Mouse (Mus musculus) cerebellum, postnatal 36 days (tissue): Measurements from ENCODE around the gene Irf2bpl.

Source experiments
- DNase-seq, 2 experiments: peaks; one replicate each; pipeline ENCODE4 v3.0.0; 2021 to 2022; ENCODE audit warnings: mixed read lengths in 2 of 2

The Irf2bpl gene

GRCm38 (mm10) chr12:86883280-86884196 is 1.1 kb downstream of the Irf2bpl start:
- peak; percentile 64 to 68 for DNase-seq

GRCm38 (mm10) chr12:86883019-86883279 is 1.6 kb downstream of the Irf2bpl start:
- DNase-seq: peak in 1 of 2 experiments; percentile 37

- DNase-seq: peak; percentile 71 to 73
Observed at GRCm38 (mm10) chr12:86882279-86883018, 2.1 kb downstream of the Irf2bpl start.

GRCm38 (mm10) chr12:86881809-86882278 is 2.8 kb downstream of the Irf2bpl start:
- DNase-seq: peak; percentile 41 to 42

- no peak for DNase-seq
Observed at GRCm38 (mm10) chr12:86880090-86880723, 4.4 kb downstream of the Irf2bpl start.

GRCm38 (mm10) chr12:86879446-86880085 is 5.0 kb downstream of the Irf2bpl start:
- no peak for DNase-seq

- DNase-seq: no peak
Observed at GRCm38 (mm10) chr12:86878426-86879353, 5.9 kb downstream of the Irf2bpl start.

- no peak for DNase-seq
Observed at GRCm38 (mm10) chr12:86876981-86877380, 7.6 kb downstream of the Irf2bpl start.

GRCm38 (mm10) chr12:86876116-86876515 is 8.5 kb downstream of the Irf2bpl start:
- DNase-seq: no peak

GRCm38 (mm10) chr12:86872335-86873040 is 12.1 kb downstream of the Irf2bpl start:
- DNase-seq: no peak

GRCm38 (mm10) chr12:86871666-86872334 is 12.8 kb downstream of the Irf2bpl start:
- DNase-seq: no peak

GRCm38 (mm10) chr12:86870996-86871395 is 13.6 kb downstream of the Irf2bpl start:
- no peak for DNase-seq

GRCm38 (mm10) chr12:86869761-86870160 is 14.8 kb downstream of the Irf2bpl start:
- no peak for DNase-seq

- DNase-seq: peak; percentile 73 to 77
Observed at GRCm38 (mm10) chr12:86867271-86868223, 17.1 kb downstream of the Irf2bpl start.

- no peak for DNase-seq
Observed at GRCm38 (mm10) chr12:86864316-86865020, 20.1 kb downstream of the Irf2bpl start.

GRCm38 (mm10) chr12:86859924-86860790 is 24.4 kb downstream of the Irf2bpl start:
- DNase-seq: no peak
